Mouse (Mus musculus) E14TG2a.4 (cell line): ENCODE results near the gene Tmem86a.

ENCODE experiments used
- CTCF ChIP-seq: conservative IDR thresholded peaks from 2 replicates; pipeline ENCODE4 v1.5.1; 2014; ENCODE audit warnings: low read length
- NANOG ChIP-seq: IDR thresholded peaks from 2 replicates; pipeline ENCODE4 v1.6.1; 2014; ENCODE audit warnings: borderline replicate concordance, low read length, mixed read lengths
- POU5F1 ChIP-seq: IDR thresholded peaks from 2 replicates; pipeline ENCODE4 v1.6.1; 2014; ENCODE audit warnings: low read length, borderline replicate concordance

- TF ChIP-seq CTCF = no peak
- TF ChIP-seq NANOG = no peak
- no peak for TF ChIP-seq POU5F1
Measured at GRCm38 (mm10) chr7:47077451-47077850, 27.1 kb downstream of the Tmem86a start.
